Mouse (Mus musculus): ENCODE data around the gene Tusc2. TPM values are rescaled to one million over a fixed set of nuclear protein-coding genes. Genes with fewer than 3 reads are reported as not detected.

Tusc2 gene
- 97.6 and 109 TPM in 2 replicates for polyA plus RNA-seq (2012; rRNA removed)

GRCm38 (mm10) chr9:107563029-107563581, at the start of gene Tusc2:
Tusc2 (plus strand) TSS chr9:107563255.
- peak; percentile 97 for DNase-seq (ENCODE audit: low read depth)
- no peak for TF ChIP-seq CTCF (IDR thresholded peaks at IDR 0.05; ENCODE audit: borderline replicate concordance, extremely low read depth, insufficient read depth, insufficient read length)
- TF ChIP-seq POLR2A (IDR thresholded peaks at IDR 0.05; ENCODE audit: borderline replicate concordance, extremely low read depth, insufficient read depth, insufficient read length, poor library complexity, severe bottlenecking): peak; percentile 83

- peak; percentile 89 for DNase-seq (ENCODE audit: low read depth)
- no peak for TF ChIP-seq POLR2A (IDR thresholded peaks at IDR 0.05; ENCODE audit: borderline replicate concordance, extremely low read depth, insufficient read depth, insufficient read length, poor library complexity, severe bottlenecking)
- peak; percentile 100 for TF ChIP-seq CTCF (IDR thresholded peaks at IDR 0.05; ENCODE audit: borderline replicate concordance, extremely low read depth, insufficient read depth, insufficient read length)
Measured at GRCm38 (mm10) chr9:107514303-107514955, 48.6 kb upstream of the Tusc2 start.

DNA sequence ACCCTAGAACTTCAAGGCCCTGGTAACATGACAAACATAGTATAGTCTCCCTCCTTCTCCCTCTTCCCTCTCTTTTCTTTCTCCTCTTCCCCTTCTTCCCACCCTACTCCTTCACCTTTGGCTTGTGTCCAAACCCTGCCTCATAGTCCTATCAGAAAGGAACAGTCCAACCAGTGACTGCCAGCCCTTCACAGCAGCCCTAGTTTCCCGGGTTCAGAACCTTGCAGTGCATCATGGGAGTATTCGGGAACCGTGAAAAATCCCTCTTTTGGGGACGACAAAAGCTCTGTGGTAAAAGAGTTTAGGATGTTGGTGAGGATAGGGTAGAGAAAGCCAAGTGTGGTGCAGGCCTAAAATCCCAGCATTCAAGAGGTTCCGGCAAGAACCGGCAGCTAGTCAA, 42.7 kb upstream of the Tusc2 start:
- no peak for TF ChIP-seq POLR2A (IDR thresholded peaks at IDR 0.05; ENCODE audit: borderline replicate concordance, extremely low read depth, insufficient read depth, insufficient read length, poor library complexity, severe bottlenecking)
- TF ChIP-seq CTCF (IDR thresholded peaks at IDR 0.05; ENCODE audit: borderline replicate concordance, extremely low read depth, insufficient read depth, insufficient read length): no peak

GRCm38 (mm10) chr9:107521190-107521589, 41.9 kb upstream of the Tusc2 start:
- TF ChIP-seq CTCF (IDR thresholded peaks at IDR 0.05; ENCODE audit: borderline replicate concordance, extremely low read depth, insufficient read depth, insufficient read length) (no peak), POLR2A (IDR thresholded peaks at IDR 0.05; ENCODE audit: borderline replicate concordance, extremely low read depth, insufficient read depth, insufficient read length, poor library complexity, severe bottlenecking) (no peak)
- no peak for DNase-seq (ENCODE audit: low read depth)

More for the DNA sequence above, 42.7 kb upstream of the Tusc2 start:
- peak; percentile 58 for DNase-seq (ENCODE audit: low read depth)

GRCm38 (mm10) chr9:107521711-107522399, 41.2 kb upstream of the Tusc2 start:
- TF ChIP-seq CTCF (IDR thresholded peaks at IDR 0.05; ENCODE audit: borderline replicate concordance, extremely low read depth, insufficient read depth, insufficient read length): no peak
- TF ChIP-seq POLR2A (IDR thresholded peaks at IDR 0.05; ENCODE audit: borderline replicate concordance, extremely low read depth, insufficient read depth, insufficient read length, poor library complexity, severe bottlenecking): no peak
- DNase-seq (ENCODE audit: low read depth): peak; percentile 62

- no peak for TF ChIP-seq POLR2A (IDR thresholded peaks at IDR 0.05; ENCODE audit: borderline replicate concordance, extremely low read depth, insufficient read depth, insufficient read length, poor library complexity, severe bottlenecking)
- no peak for TF ChIP-seq CTCF (IDR thresholded peaks at IDR 0.05; ENCODE audit: borderline replicate concordance, extremely low read depth, insufficient read depth, insufficient read length)
- DNase-seq (ENCODE audit: low read depth): no peak
Measured at GRCm38 (mm10) chr9:107522400-107522711, 40.7 kb upstream of the Tusc2 start.

DNA sequence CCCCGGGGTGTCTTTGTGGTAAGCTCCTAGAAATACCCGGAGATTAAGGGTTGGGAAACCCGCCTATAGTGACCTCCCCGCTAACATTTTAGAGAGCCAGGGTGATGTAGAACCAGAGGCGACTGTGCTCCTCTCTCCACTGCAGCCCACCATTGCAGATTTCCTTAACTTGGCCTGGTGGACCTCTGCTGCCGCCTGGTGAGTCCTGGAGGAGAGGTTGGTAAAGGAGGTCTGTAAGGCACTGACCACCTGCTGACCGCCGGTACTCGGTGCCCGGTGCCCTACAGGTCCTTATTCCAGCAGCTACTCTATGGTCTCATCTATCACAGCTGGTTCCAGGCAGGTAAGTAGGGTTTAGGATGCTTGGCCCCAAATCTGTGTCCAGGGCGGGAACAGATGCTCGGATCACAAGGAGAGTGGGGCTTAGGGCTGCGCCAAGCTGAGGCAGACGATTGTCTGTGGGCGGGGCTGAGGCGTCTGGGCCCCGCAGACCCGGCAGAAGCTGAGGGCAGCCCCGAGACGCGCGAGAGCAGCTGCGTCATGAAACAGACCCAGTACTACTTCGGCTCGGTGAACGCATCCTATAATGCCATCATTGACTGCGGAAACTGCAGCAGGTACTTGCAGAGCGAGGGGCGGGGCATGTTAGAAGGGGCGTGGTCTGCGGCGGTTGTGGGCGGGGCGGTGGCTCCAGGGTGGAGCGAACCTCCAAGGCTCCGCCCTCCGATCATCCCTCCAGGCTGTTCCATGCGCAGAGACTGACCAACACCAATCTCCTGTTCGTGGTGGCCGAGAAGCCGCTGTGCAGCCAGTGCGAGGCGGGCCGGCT, 36.6 kb upstream of the Tusc2 start:
- DNase-seq (ENCODE audit: low read depth): peak; percentile 74
- TF ChIP-seq POLR2A (IDR thresholded peaks at IDR 0.05; ENCODE audit: borderline replicate concordance, extremely low read depth, insufficient read depth, insufficient read length, poor library complexity, severe bottlenecking) (no peak), CTCF (IDR thresholded peaks at IDR 0.05; ENCODE audit: borderline replicate concordance, extremely low read depth, insufficient read depth, insufficient read length) (peak; percentile 12; the same call in 1 of the 2 replicates)

DNA sequence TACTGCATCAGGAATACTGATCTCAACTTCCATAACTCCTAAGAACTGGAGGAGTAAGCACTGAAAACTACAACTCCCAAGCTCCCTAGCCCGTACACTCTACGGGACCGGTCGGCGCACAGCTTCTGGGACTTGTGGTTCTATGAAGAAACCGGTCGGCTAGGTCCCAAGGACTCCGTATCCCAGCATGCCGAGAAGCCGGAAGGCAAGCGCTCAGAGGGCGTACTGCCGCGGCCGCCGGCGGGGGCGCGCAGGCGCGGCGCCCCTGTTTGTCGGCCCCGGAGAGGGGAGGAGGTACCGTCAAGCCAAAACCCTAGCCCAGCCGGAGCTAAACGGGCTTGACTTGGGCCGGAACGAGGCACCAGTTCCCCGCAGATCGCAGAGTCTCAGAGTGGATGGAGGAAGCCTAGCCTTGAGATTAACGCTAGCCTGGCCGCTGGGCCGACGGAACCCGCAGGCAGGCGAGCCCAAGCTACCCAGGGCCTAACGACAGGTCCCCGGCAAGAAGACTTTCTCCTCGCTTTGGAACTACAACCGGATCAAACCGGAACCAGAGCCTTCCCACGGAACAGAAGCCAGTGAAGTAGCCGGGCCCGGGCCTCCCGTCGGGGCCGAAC, 29.2 kb upstream of the Tusc2 start, which contains the start of gene Tmem115:
Tmem115 (plus strand) TSS at position 155 of the 617 bp plus-strand sequence.
- peak; percentile 99 for DNase-seq (ENCODE audit: low read depth)

DNA sequence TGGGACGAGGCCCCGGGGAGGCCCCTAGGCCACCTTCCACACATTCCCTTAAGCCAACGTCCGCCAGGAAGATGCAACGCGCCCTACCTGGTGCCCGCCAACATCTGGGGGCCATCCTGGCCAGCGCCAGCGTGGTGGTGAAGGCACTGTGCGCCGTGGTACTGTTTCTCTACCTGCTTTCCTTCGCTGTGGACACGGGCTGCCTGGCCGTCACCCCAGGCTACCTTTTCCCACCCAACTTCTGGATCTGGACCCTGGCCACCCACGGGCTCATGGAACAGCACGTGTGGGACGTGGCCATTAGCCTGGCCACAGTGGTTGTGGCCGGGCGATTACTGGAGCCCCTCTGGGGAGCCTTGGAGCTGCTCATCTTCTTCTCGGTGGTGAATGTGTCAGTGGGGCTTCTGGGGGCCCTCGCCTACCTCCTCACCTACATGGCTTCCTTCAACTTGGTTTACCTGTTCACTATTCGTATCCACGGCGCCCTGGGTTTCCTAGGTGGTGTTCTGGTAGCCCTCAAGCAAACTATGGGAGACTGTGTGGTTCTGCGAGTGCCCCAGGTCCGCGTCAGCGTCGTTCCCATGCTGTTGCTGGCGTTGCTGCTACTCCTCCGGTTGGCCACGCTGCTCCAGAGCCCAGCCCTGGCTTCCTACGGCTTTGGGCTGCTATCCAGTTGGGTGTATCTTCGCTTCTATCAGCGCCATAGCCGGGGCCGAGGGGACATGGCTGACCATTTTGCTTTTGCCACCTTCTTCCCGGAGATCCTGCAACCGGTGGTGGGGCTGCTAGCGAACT, 28.4 kb upstream of the Tusc2 start:
- TF ChIP-seq POLR2A (IDR thresholded peaks at IDR 0.05; ENCODE audit: borderline replicate concordance, extremely low read depth, insufficient read depth, insufficient read length, poor library complexity, severe bottlenecking) (no peak), CTCF (IDR thresholded peaks at IDR 0.05; ENCODE audit: borderline replicate concordance, extremely low read depth, insufficient read depth, insufficient read length) (no peak)
- no peak for DNase-seq (ENCODE audit: low read depth)

More for the DNA sequence above, 29.2 kb upstream of the Tusc2 start, which contains the start of gene Tmem115:
- TF ChIP-seq POLR2A (IDR thresholded peaks at IDR 0.05; ENCODE audit: borderline replicate concordance, extremely low read depth, insufficient read depth, insufficient read length, poor library complexity, severe bottlenecking) (peak; percentile 72), CTCF (IDR thresholded peaks at IDR 0.05; ENCODE audit: borderline replicate concordance, extremely low read depth, insufficient read depth, insufficient read length) (peak; percentile 32; the same call in 1 of the 2 replicates)

DNA sequence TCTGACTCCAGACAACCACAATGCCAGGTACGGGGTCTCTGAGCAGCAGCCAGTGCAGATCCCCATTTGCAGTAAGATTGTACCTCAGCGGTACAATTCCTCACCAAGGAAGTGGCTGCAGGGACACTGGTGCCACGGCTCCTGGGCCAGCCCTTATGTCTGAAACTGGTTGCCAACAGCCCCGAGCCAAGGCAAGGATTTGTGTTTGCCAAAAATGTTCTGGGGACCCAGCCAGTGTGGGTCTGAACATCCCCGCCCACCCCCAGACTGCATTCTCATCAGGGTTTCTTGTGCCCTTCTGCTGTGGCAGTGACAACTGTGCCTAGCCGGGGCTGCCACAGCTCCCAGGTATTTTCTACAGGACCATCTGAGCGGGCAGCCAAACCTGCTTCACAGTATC, 24.8 kb upstream of the Tusc2 start:
- no peak for DNase-seq (ENCODE audit: low read depth)
- TF ChIP-seq CTCF (IDR thresholded peaks at IDR 0.05; ENCODE audit: borderline replicate concordance, extremely low read depth, insufficient read depth, insufficient read length): no peak
- TF ChIP-seq POLR2A (IDR thresholded peaks at IDR 0.05; ENCODE audit: borderline replicate concordance, extremely low read depth, insufficient read depth, insufficient read length, poor library complexity, severe bottlenecking): no peak

Data from brain, embryonic 14.5 days (tissue).